Mouse (Mus musculus): ENCODE results near the gene Zmiz1. TPM values are rescaled to one million over a fixed set of nuclear protein-coding genes. Genes with fewer than 3 reads are reported as not detected.

The Zmiz1 gene
- total and polyA plus RNA-seq, 3 experiments: 0.09 to 0.16 TPM; not detected in 1

- ATAC-seq (ENCODE audit: extremely low read depth, insufficient number of reproducible peaks, low FRiP score, poor library complexity, severe bottlenecking): no peak
- no peak for DNase-seq (ENCODE audit: low spot score)
- H3K36me3 ChIP-seq (replicated peaks): no peaks in the 10 kb centered on the region
- no peaks in the 10 kb centered on the region for H3K4me1 ChIP-seq (ENCODE audit: insufficient read depth, low read depth, low read length)
- TF ChIP-seq CTCF (IDR thresholded peaks at IDR 0.05; ENCODE audit: low read depth, low read length) (no peak), GATA2 (IDR thresholded peaks at IDR 0.05; ENCODE audit: borderline replicate concordance, low read depth, low read length) (no peak), GATA1 (IDR thresholded peaks at IDR 0.05; ENCODE audit: borderline replicate concordance, low read length) (no peak), TAL1 (conservative IDR thresholded peaks at IDR 0.05; ENCODE audit: low read depth, low read length) (no peak), POLR2AphosphoS5 (IDR thresholded peaks at IDR 0.05; ENCODE audit: insufficient replicate concordance, low read depth, low read length) (no peak)
- H3K27me3 ChIP-seq (ENCODE audit: insufficient read depth, low read length): no peaks in the 10 kb centered on the region
- H3K9me3 ChIP-seq (replicated peaks): peaks cover 83% of the 10 kb centered on the region
- no peak overlapping the region for H3K4me3 ChIP-seq (ENCODE audit: low read depth, low read length)
Measured at GRCm38 (mm10) chr14:25486742-25487469, 27.9 kb downstream of the Zmiz1 start.

- Histone ChIP-seq H3K4me3 (ENCODE audit: low read depth, low read length) (no peak overlapping the region; the same call in 1 of the 2 replicates), H3K9me3 (replicated peaks) (peaks cover 84% of the 10 kb centered on the region), H3K4me1 (ENCODE audit: insufficient read depth, low read depth, low read length) (no peaks in the 10 kb centered on the region), H3K36me3 (replicated peaks) (no peaks in the 10 kb centered on the region), H3K27me3 (ENCODE audit: insufficient read depth, low read length) (no peaks in the 10 kb centered on the region)
- DNase-seq (ENCODE audit: low spot score) (no peak), ATAC-seq (ENCODE audit: extremely low read depth, insufficient number of reproducible peaks, low FRiP score, poor library complexity, severe bottlenecking) (no peak)
- TF ChIP-seq POLR2AphosphoS5 (IDR thresholded peaks at IDR 0.05; ENCODE audit: insufficient replicate concordance, low read depth, low read length) (no peak), GATA2 (IDR thresholded peaks at IDR 0.05; ENCODE audit: borderline replicate concordance, low read depth, low read length) (no peak), GATA1 (IDR thresholded peaks at IDR 0.05; ENCODE audit: borderline replicate concordance, low read length) (no peak), CTCF (IDR thresholded peaks at IDR 0.05; ENCODE audit: low read depth, low read length) (no peak), TAL1 (conservative IDR thresholded peaks at IDR 0.05; ENCODE audit: low read depth, low read length) (no peak)
Measured at GRCm38 (mm10) chr14:25487470-25487955, 28.5 kb downstream of the Zmiz1 start.

- H3K36me3 ChIP-seq (replicated peaks): no peaks in the 10 kb centered on the region
- H3K27me3 ChIP-seq (ENCODE audit: insufficient read depth, low read length): no peaks in the 10 kb centered on the region
- H3K4me1 ChIP-seq (ENCODE audit: insufficient read depth, low read depth, low read length): no peaks in the 10 kb centered on the region
- TF ChIP-seq CTCF (IDR thresholded peaks at IDR 0.05; ENCODE audit: low read depth, low read length): no peak
- TF ChIP-seq POLR2AphosphoS5 (IDR thresholded peaks at IDR 0.05; ENCODE audit: insufficient replicate concordance, low read depth, low read length): no peak
- no peak for TF ChIP-seq GATA2 (IDR thresholded peaks at IDR 0.05; ENCODE audit: borderline replicate concordance, low read depth, low read length)
- no peak for TF ChIP-seq TAL1 (conservative IDR thresholded peaks at IDR 0.05; ENCODE audit: low read depth, low read length)
- no peak for TF ChIP-seq GATA1 (IDR thresholded peaks at IDR 0.05; ENCODE audit: borderline replicate concordance, low read length)
- ATAC-seq (ENCODE audit: extremely low read depth, insufficient number of reproducible peaks, low FRiP score, poor library complexity, severe bottlenecking) (no peak), DNase-seq (ENCODE audit: low spot score) (no peak)
- H3K9me3 ChIP-seq (replicated peaks): peaks cover 87% of the 10 kb centered on the region
- no peak overlapping the region for H3K4me3 ChIP-seq (ENCODE audit: low read depth, low read length)
Measured at GRCm38 (mm10) chr14:25488097-25488613, 29.2 kb downstream of the Zmiz1 start.

GRCm38 (mm10) chr14:25489336-25490078, 30.5 kb downstream of the Zmiz1 start:
- ATAC-seq (ENCODE audit: extremely low read depth, insufficient number of reproducible peaks, low FRiP score, poor library complexity, severe bottlenecking) (no peak), DNase-seq (ENCODE audit: low spot score) (no peak)
- TF ChIP-seq POLR2AphosphoS5 (IDR thresholded peaks at IDR 0.05; ENCODE audit: insufficient replicate concordance, low read depth, low read length) (no peak), GATA2 (IDR thresholded peaks at IDR 0.05; ENCODE audit: borderline replicate concordance, low read depth, low read length) (no peak), CTCF (IDR thresholded peaks at IDR 0.05; ENCODE audit: low read depth, low read length) (no peak), TAL1 (conservative IDR thresholded peaks at IDR 0.05; ENCODE audit: low read depth, low read length) (no peak), GATA1 (IDR thresholded peaks at IDR 0.05; ENCODE audit: borderline replicate concordance, low read length) (no peak)
- no peaks in the 10 kb centered on the region for H3K4me1 ChIP-seq (ENCODE audit: insufficient read depth, low read depth, low read length)
- H3K9me3 ChIP-seq (replicated peaks): peaks cover 91% of the 10 kb centered on the region
- H3K27me3 ChIP-seq (ENCODE audit: insufficient read depth, low read length): no peaks in the 10 kb centered on the region
- H3K4me3 ChIP-seq (ENCODE audit: low read depth, low read length): no peak overlapping the region
- H3K36me3 ChIP-seq (replicated peaks): no peaks in the 10 kb centered on the region

GRCm38 (mm10) chr14:25491961-25492360, 33.0 kb downstream of the Zmiz1 start:
- no peaks in the 10 kb centered on the region for H3K36me3 ChIP-seq (replicated peaks)
- peaks cover 98% of the 10 kb centered on the region for H3K9me3 ChIP-seq (replicated peaks)
- ATAC-seq (ENCODE audit: extremely low read depth, insufficient number of reproducible peaks, low FRiP score, poor library complexity, severe bottlenecking): no peak
- no peaks in the 10 kb centered on the region for H3K27me3 ChIP-seq (ENCODE audit: insufficient read depth, low read length)
- TF ChIP-seq TAL1 (conservative IDR thresholded peaks at IDR 0.05; ENCODE audit: low read depth, low read length) (no peak), GATA2 (IDR thresholded peaks at IDR 0.05; ENCODE audit: borderline replicate concordance, low read depth, low read length) (no peak), CTCF (IDR thresholded peaks at IDR 0.05; ENCODE audit: low read depth, low read length) (no peak), POLR2AphosphoS5 (IDR thresholded peaks at IDR 0.05; ENCODE audit: insufficient replicate concordance, low read depth, low read length) (no peak), GATA1 (IDR thresholded peaks at IDR 0.05; ENCODE audit: borderline replicate concordance, low read length) (no peak)
- DNase-seq (ENCODE audit: low spot score): no peak
- H3K4me1 ChIP-seq (ENCODE audit: insufficient read depth, low read depth, low read length): no peaks in the 10 kb centered on the region
- no peak overlapping the region for H3K4me3 ChIP-seq (ENCODE audit: low read depth, low read length)

Data from G1E (cell line).